Mouse (Mus musculus) gastrocnemius, postnatal 14 days (tissue): ENCODE measurements around the gene Cplx3. TPM values are rescaled to one million over a fixed set of nuclear protein-coding genes. Genes with fewer than 3 reads are reported as not detected.

Experiments used
- DNase-seq: peaks from one replicate; pipeline ENCODE4 v3.0.0; 2021; ENCODE audit warnings: mixed read lengths
- intact Hi-C: fragments of 180-260 bp; cut with DNase I; formaldehyde crosslinking; loops from one replicate; pipeline ENCODE4 v1.15.1; 2025; ENCODE audit warnings: low total_unique reads
- total RNA-seq, 2 experiments: library from RNA; stranded (reverse); gene quantifications; 2 replicates each; pipeline ENCODE4 v1.2.3; 2021

Cplx3 gene
- total RNA-seq, 2 experiments from 2014 or later, result not detected

- DNase-seq, result peak; percentile 66
- intact Hi-C loops, result loop anchor here (5.0 kb wide), 1 partner anchor 48 kb away; no protein-coding TSS in a partner anchor
Observed at GRCm38 (mm10) chr9:57640384-57640783, 34.3 kb upstream of the Cplx3 start.

- intact Hi-C loops, result loop anchor here (5.0 kb wide), 1 partner anchor 47 kb away; no protein-coding TSS in a partner anchor
- no peak for DNase-seq
Observed at GRCm38 (mm10) chr9:57639661-57640328, 33.7 kb upstream of the Cplx3 start.

- no peak for DNase-seq
- intact Hi-C loops, result no loop called here
Observed at GRCm38 (mm10) chr9:57638651-57639459, 32.8 kb upstream of the Cplx3 start.

GRCm38 (mm10) chr9:57637741-57638322 is 31.8 kb upstream of the Cplx3 start:
- DNase-seq, result peak; percentile 79
- intact Hi-C loops, result no loop called here

GRCm38 (mm10) chr9:57637272-57637671 is 31.2 kb upstream of the Cplx3 start:
- no peak for DNase-seq
- intact Hi-C loops, result no loop called here

GRCm38 (mm10) chr9:57633481-57634024 is 27.5 kb upstream of the Cplx3 start:
- intact Hi-C loops, result no loop called here
- DNase-seq, result no peak

GRCm38 (mm10) chr9:57629118-57629874 is 23.2 kb upstream of the Cplx3 start:
- peak; percentile 80 for DNase-seq
- intact Hi-C loops, result loop anchor here (2.0 kb wide), 1 partner anchor 16 kb away; no protein-coding TSS in a partner anchor

GRCm38 (mm10) chr9:57628717-57629116 is 22.6 kb upstream of the Cplx3 start:
- intact Hi-C loops, result loop anchor here (2.0 kb wide), 1 partner anchor 16 kb away; no protein-coding TSS in a partner anchor
- no peak for DNase-seq

- no peak for DNase-seq
- intact Hi-C loops, result loop anchor here (2.0 kb wide), 1 partner anchor 17 kb away; no protein-coding TSS in a partner anchor
Observed at GRCm38 (mm10) chr9:57627892-57628291, 21.8 kb upstream of the Cplx3 start.

- no peak for DNase-seq
- intact Hi-C loops, result no loop called here
Observed at GRCm38 (mm10) chr9:57627191-57627590, 21.1 kb upstream of the Cplx3 start.

- no peak for DNase-seq
- intact Hi-C loops, result no loop called here
Observed at GRCm38 (mm10) chr9:57625674-57626500, 19.8 kb upstream of the Cplx3 start.

GRCm38 (mm10) chr9:57624295-57624694 is 18.2 kb upstream of the Cplx3 start:
- intact Hi-C loops, result no loop called here

GRCm38 (mm10) chr9:57620674-57621073 is 14.6 kb upstream of the Cplx3 start, which contains the start of gene Lman1l:
Gene Lman1l, minus strand, starts transcription at chr9:57620774.
- intact Hi-C loops, result no loop called here

More at GRCm38 (mm10) chr9:57624295-57624694, 18.2 kb upstream of the Cplx3 start:
- DNase-seq, result no peak

GRCm38 (mm10) chr9:57618854-57619253 is 12.8 kb upstream of the Cplx3 start:
- no peak for DNase-seq
- intact Hi-C loops, result loop anchor here (5.0 kb wide), 1 partner anchor 33 kb away; the partner anchor contains the start of gene Csk

More at GRCm38 (mm10) chr9:57620674-57621073, 14.6 kb upstream of the Cplx3 start, which contains the start of gene Lman1l:
- DNase-seq, result no peak

- intact Hi-C loops, result loop anchor here (5.0 kb wide), 1 partner anchor 35 kb away; the partner anchor contains the start of gene Csk
- no peak for DNase-seq
Observed at GRCm38 (mm10) chr9:57617556-57618169, 11.6 kb upstream of the Cplx3 start.

- DNase-seq, result no peak
- intact Hi-C loops, result loop anchor here (5.0 kb wide), 1 partner anchor 38 kb away; the partner anchor contains the start of gene Csk
Observed at GRCm38 (mm10) chr9:57614786-57615185, 8.7 kb upstream of the Cplx3 start.

- DNase-seq, result no peak
- intact Hi-C loops, result no loop called here
Observed at GRCm38 (mm10) chr9:57613975-57614374, 7.9 kb upstream of the Cplx3 start.
